ENCODE assay signal across 33 mouse cellular contexts in genomic region chr13:55187062-55187461, GRCm38 (mm10). TPM values are rescaled to one million over a fixed set of nuclear protein-coding genes. Genes with fewer than 3 reads are reported as not detected.
"Had no signal": no experiment of that assay in that cellular context is flagged by ENCODE, and none has a peak within 500 bp of the region (broad histone marks: within the 10 kb centered on the region; RNA-seq: fewer than 3 reads in every experiment).

No protein-coding gene starts in this region.

RNA-seq across cellular contexts. Expression of gene Fgfr4, which starts 34.6 kb away (rescaled TPM):
- total RNA-seq: common myeloid progenitor, adult 5-6 weeks; granulocyte monocyte progenitor cell, adult 5-6 weeks had no signal

RNA-seq across cellular contexts. Expression of gene Gm17617, which starts 53.7 kb away (rescaled TPM):
- total RNA-seq: common myeloid progenitor, adult 5-6 weeks; forebrain, postnatal 0 days; gastrocnemius, adult 18-20 months; gastrocnemius, adult 2 months; gastrocnemius, adult 8-10 months; gastrocnemius, postnatal 10 days; gastrocnemius, postnatal 14 days; gastrocnemius, postnatal 25 days; gastrocnemius, postnatal 36 days; gastrocnemius, postnatal 4 days; granulocyte monocyte progenitor cell, adult 5-6 weeks; heart, adult 18-20 months; heart, adult 2 months; heart, adult 8-10 months had no signal
- polyA plus RNA-seq: cortical plate, adult 2 months; embryonic facial prominence, embryonic 10.5 days; embryonic facial prominence, embryonic 11.5 days; embryonic facial prominence, embryonic 12.5 days; embryonic facial prominence, embryonic 13.5 days; embryonic facial prominence, embryonic 14.5 days; embryonic facial prominence, embryonic 15.5 days; erythroblast, embryonic 14.5 days; forebrain, embryonic 10.5 days; forebrain, embryonic 11.5 days; forebrain, embryonic 12.5 days; forebrain, embryonic 13.5 days; forebrain, embryonic 14.5 days; forebrain, embryonic 15.5 days; forebrain, embryonic 16.5 days; forebrain, postnatal 0 days; frontal cortex, adult 2 months; gonadal fat pad, adult 2 months; heart, adult 2 months; heart, embryonic 10.5 days; heart, embryonic 11.5 days had no signal
